Mouse (Mus musculus) stomach, embryonic 16.5 days (tissue): ENCODE measurements around the gene Phf12. TPM values are rescaled to one million over a fixed set of nuclear protein-coding genes. Genes with fewer than 3 reads are reported as not detected.

ENCODE experiments used
- ATAC-seq: fragments of 200-750 bp; cut with Nextera tagmentation; 2 replicates; pipeline ENCODE4 v1.8.0; 2017; ENCODE audit warnings: moderate number of reproducible peaks, moderate TSS enrichment; ENCODE audit not compliant: insufficient read depth, low FRiP score
- H3K27ac ChIP-seq: fragments of 300-500 bp; sonication (generic); 2 replicates; pipeline ENCODE4 v1.5.1; 2014; ENCODE audit warnings: low read length
- H3K27me3 ChIP-seq: fragments of 300-500 bp; sonication (generic); 2 replicates; pipeline ENCODE4 v1.6.1; 2014; ENCODE audit warnings: low read length, control low read depth, mixed read lengths; ENCODE audit not compliant: control insufficient read depth, insufficient read depth
- H3K36me3 ChIP-seq: fragments of 300-500 bp; sonication (generic); 2 replicates; pipeline ENCODE4 v1.6.1; 2014; ENCODE audit warnings: low read length; ENCODE audit not compliant: control insufficient read depth, insufficient read depth
- H3K4me1 ChIP-seq: fragments of 300-500 bp; sonication (generic); 2 replicates; pipeline ENCODE4 v1.6.1; 2014; ENCODE audit warnings: low read length, control low read depth, mixed read lengths; ENCODE audit not compliant: control insufficient read depth, insufficient read depth
- H3K4me2 ChIP-seq: fragments of 300-500 bp; sonication (generic); 2 replicates; pipeline ENCODE4 v1.6.1; 2014; ENCODE audit warnings: low read depth, low read length, mixed read lengths
- H3K4me3 ChIP-seq: fragments of 300-500 bp; sonication (generic); replicated peaks from 2 replicates; pipeline ENCODE4 v1.5.1; 2014; ENCODE audit warnings: mild to moderate bottlenecking, low read length
- H3K9ac ChIP-seq: fragments of 300-500 bp; sonication (generic); 2 replicates; pipeline ENCODE4 v1.6.1; 2014; ENCODE audit warnings: low read length
- H3K9me3 ChIP-seq: fragments of 300-500 bp; sonication (generic); replicated peaks from 2 replicates; pipeline ENCODE4 v1.6.1; 2016; ENCODE audit warnings: low read length, control low read depth; ENCODE audit not compliant: control insufficient read depth
- WGBS: fragments of 180-500 bp; shearing (Covaris S2); extraction: QIAGEN DNeasy Blood & Tissue Kit; methylation state at CpG from one replicate; pipeline ENCODE4 v1.1.7; 2014; 5-methylcytosine and 5-hydroxymethylcytosine counted together
- polyA plus RNA-seq: library from polyadenylated mRNA; unstranded; fragments of >200 nt; fragmentation: Nextera tagmentation; extraction: Ambion mirVana; gene quantifications from 2 replicates; pipeline ENCODE4 v1.2.1, GENCODE M21; 2015

Gene Phf12
- polyA plus RNA-seq, 1 experiment from 2014 or later: 10.9 TPM

- Histone ChIP-seq H3K4me2 (no peak overlapping the region), H3K4me3 (no peak overlapping the region), H3K36me3 (peaks cover 6% of the 10 kb centered on the region; the same call in 1 of the 2 replicates), H3K9ac (no peak overlapping the region), H3K9me3 (no peaks in the 10 kb centered on the region), H3K27me3 (no peaks in the 10 kb centered on the region), H3K27ac (no peak overlapping the region), H3K4me1 (no peaks in the 10 kb centered on the region)
- 75% methylated on average over 1 of the region's 1 CpGs for WGBS
- no peak for ATAC-seq
Observed at GRCm38 (mm10) chr11:77995556-77995955, 13.0 kb downstream of the Phf12 start.

- Histone ChIP-seq H3K4me3 (no peak overlapping the region), H3K4me2 (no peak overlapping the region), H3K9me3 (no peaks in the 10 kb centered on the region), H3K4me1 (no peaks in the 10 kb centered on the region), H3K27me3 (no peaks in the 10 kb centered on the region), H3K27ac (no peak overlapping the region), H3K36me3 (peaks cover 37% of the 10 kb centered on the region), H3K9ac (no peak overlapping the region)
- ATAC-seq: no peak
- WGBS: 87% methylated on average over 5 of the region's 5 CpGs
Observed at GRCm38 (mm10) chr11:78006446-78006845, 23.9 kb downstream of the Phf12 start.

- no peaks in the 10 kb centered on the region for H3K9me3 ChIP-seq
- H3K4me3 ChIP-seq: no peak overlapping the region
- H3K27me3 ChIP-seq: no peaks in the 10 kb centered on the region
- 11% methylated on average over 4 of the region's 4 CpGs for WGBS
- H3K4me1 ChIP-seq: no peaks in the 10 kb centered on the region
- H3K36me3 ChIP-seq: peaks cover 40% of the 10 kb centered on the region
- peak; percentile 69; the same call in 1 of the 2 replicates for ATAC-seq
- no peak overlapping the region for H3K27ac ChIP-seq
- H3K4me2 ChIP-seq: no peak overlapping the region
- H3K9ac ChIP-seq: no peak overlapping the region
Observed at GRCm38 (mm10) chr11:78019676-78020075, 37.1 kb downstream of the Phf12 start.

DNA sequence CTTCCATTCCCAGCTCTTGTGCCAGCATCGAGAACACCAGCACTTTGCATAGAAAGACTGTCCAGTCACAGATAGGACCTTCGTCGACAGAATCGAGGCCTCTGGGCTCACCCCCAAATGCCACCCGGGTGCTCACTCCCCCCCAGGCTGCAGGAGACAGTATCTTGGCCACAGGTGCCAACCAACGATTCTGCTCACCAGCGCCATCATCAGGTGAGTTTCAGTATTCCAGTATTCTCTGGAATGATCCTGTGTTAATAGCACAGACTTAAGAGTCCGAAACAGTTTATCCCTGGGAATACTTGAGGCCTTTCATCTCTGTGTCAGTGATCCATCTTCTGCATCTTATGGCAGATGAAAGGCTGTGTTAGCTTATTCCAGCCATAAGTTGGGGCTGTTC is 41.1 kb downstream of the Phf12 start:
- no peaks in the 10 kb centered on the region for H3K4me1 ChIP-seq
- WGBS: 82% methylated on average over 8 of the region's 8 CpGs
- no peak overlapping the region for H3K9ac ChIP-seq
- H3K4me2 ChIP-seq: no peak overlapping the region
- no peaks in the 10 kb centered on the region for H3K9me3 ChIP-seq
- no peaks in the 10 kb centered on the region for H3K27me3 ChIP-seq
- ATAC-seq: no peak
- H3K36me3 ChIP-seq: peaks cover 42% of the 10 kb centered on the region
- no peak overlapping the region for H3K4me3 ChIP-seq
- no peak overlapping the region for H3K27ac ChIP-seq

- H3K36me3 ChIP-seq: peaks cover 22% of the 10 kb centered on the region
- no peak overlapping the region for H3K27ac ChIP-seq
- no peaks in the 10 kb centered on the region for H3K9me3 ChIP-seq
- no peak overlapping the region for H3K4me3 ChIP-seq
- H3K4me1 ChIP-seq: peaks cover 12% of the 10 kb centered on the region
- H3K4me2 ChIP-seq: no peak overlapping the region
- 90% methylated on average over 8 of the region's 8 CpGs for WGBS
- ATAC-seq: no peak
- H3K9ac ChIP-seq: no peak overlapping the region
- H3K27me3 ChIP-seq: no peaks in the 10 kb centered on the region
Observed at GRCm38 (mm10) chr11:78029240-78029639, 46.7 kb downstream of the Phf12 start.

GRCm38 (mm10) chr11:78030600-78030999 is 48.0 kb downstream of the Phf12 start:
- H3K9me3 ChIP-seq: no peaks in the 10 kb centered on the region
- no peak for ATAC-seq
- 67% methylated on average over 2 of the region's 2 CpGs for WGBS
- H3K27me3 ChIP-seq: no peaks in the 10 kb centered on the region
- no peak overlapping the region; the same call in 1 of the 2 replicates for H3K27ac ChIP-seq
- H3K36me3 ChIP-seq: 0 out of 2 replicates have a peak, but pooled peaks cover 11% of the 10 kb centered on the region
- no peak overlapping the region for H3K4me2 ChIP-seq
- no peak overlapping the region for H3K4me3 ChIP-seq
- no peak overlapping the region for H3K9ac ChIP-seq
- H3K4me1 ChIP-seq: peaks cover 12% of the 10 kb centered on the region

DNA sequence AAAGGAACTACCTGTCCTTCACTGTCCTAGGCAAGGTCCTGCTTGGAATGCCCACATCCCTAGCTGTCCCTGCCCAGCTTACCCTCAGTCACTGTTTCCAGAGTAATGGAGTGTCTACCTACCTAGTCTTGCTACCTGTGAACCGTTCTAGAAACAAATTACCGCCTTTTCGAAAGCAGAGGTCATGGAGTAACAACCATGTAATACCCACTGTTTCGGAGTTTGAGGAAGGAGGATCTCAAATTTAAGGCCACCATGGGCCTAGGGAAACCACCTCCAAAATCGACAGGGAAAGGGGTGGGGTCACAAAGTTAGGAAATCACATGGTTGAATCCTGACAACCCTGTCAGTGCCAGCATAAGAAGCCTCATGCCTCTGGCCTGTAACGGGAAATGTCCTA is 48.8 kb downstream of the Phf12 start:
- Histone ChIP-seq H3K4me3 (peak overlapping the region; percentile 73), H3K9ac (peak overlapping the region; percentile 51), H3K36me3 (0 out of 2 replicates have a peak, but pooled peaks cover 7% of the 10 kb centered on the region), H3K4me2 (peak overlapping the region; percentile 85), H3K9me3 (no peaks in the 10 kb centered on the region), H3K27ac (peak overlapping the region; percentile 86; the same call in 1 of the 2 replicates), H3K27me3 (no peaks in the 10 kb centered on the region), H3K4me1 (peaks cover 12% of the 10 kb centered on the region)
- ATAC-seq: no peak
- WGBS: 39% methylated on average over 6 of the region's 6 CpGs

- no peaks in the 10 kb centered on the region for H3K9me3 ChIP-seq
- ATAC-seq: peak; percentile 93
- peaks cover 12% of the 10 kb centered on the region for H3K4me1 ChIP-seq
- under 1% methylated on average over 92 of the region's 96 CpGs for WGBS
- H3K4me3 ChIP-seq: peak within 1 kb of the TSS; percentile 73
- peak within 1 kb of the TSS; percentile 86 for H3K27ac ChIP-seq
- peak within 1 kb of the TSS; percentile 85 for H3K4me2 ChIP-seq
- no peaks in the 10 kb centered on the region for H3K27me3 ChIP-seq
- 0 out of 2 replicates have a peak, but pooled peaks cover 4% of the 10 kb centered on the region for H3K36me3 ChIP-seq
- H3K9ac ChIP-seq: peak within 1 kb of the TSS; percentile 87
Observed at GRCm38 (mm10) chr11:78031947-78032808, 49.6 kb downstream of the Phf12 start, which contains the start of gene Dhrs13. Gene Dhrs13, plus strand, starts transcription at chr11:78032280.

DNA sequence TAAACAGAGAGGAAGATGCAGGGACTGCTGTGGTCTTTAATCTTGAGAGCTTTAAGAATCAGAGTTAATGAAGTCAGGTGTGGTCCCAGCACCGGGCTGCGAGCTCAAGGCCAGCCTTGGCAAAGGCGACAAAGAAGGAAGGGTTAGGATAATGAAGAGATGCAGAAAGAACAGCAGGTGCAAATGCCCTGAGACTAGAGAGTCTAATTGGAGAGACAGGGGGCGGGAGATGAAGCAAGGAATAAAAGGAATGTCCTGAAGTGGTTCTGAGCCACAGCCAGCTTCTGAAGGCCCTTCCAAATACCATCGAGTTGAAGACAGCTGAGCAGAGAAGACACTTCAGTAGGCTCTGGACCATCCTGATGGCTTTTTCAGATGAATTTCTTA is 50.2 kb downstream of the Phf12 start:
- no peak for ATAC-seq
- Histone ChIP-seq H3K4me3 (peak overlapping the region; percentile 73), H3K4me1 (peaks cover 15% of the 10 kb centered on the region), H3K27me3 (no peaks in the 10 kb centered on the region), H3K9me3 (no peaks in the 10 kb centered on the region), H3K9ac (peak overlapping the region; percentile 87), H3K4me2 (peak overlapping the region; percentile 85), H3K27ac (no peak overlapping the region; the same call in 1 of the 2 replicates), H3K36me3 (no peaks in the 10 kb centered on the region)
- WGBS: 9% methylated on average over 5 of the region's 5 CpGs
